Mouse (Mus musculus) liver, embryonic 16.5 days (tissue): ENCODE measurements around the gene Zmynd11. TPM values are rescaled to one million over a fixed set of nuclear protein-coding genes. Genes with fewer than 3 reads are reported as not detected.
A peak's percentile ranks its signal among the peaks of the same experiment; 100 is the strongest.

Experiments
- ATAC-seq: fragments of 200-750 bp; cut with Nextera tagmentation; 2 replicates; pipeline ENCODE4 v1.8.0; 2017; ENCODE audit warnings: low read depth, mild to moderate bottlenecking, moderate number of reproducible peaks, moderate library complexity
- H3K27ac ChIP-seq: fragments of 300-500 bp; sonication (generic); 2 replicates; pipeline ENCODE4 v1.5.1; 2014; ENCODE audit warnings: mild to moderate bottlenecking, low read length
- H3K27me3 ChIP-seq: fragments of 300-500 bp; sonication (generic); 2 replicates; pipeline ENCODE4 v1.6.1; 2014; ENCODE audit warnings: low read depth, low read length, mixed read lengths; ENCODE audit not compliant: control insufficient read depth, insufficient read depth
- H3K36me3 ChIP-seq: fragments of 300-500 bp; sonication (generic); 2 replicates; pipeline ENCODE4 v1.6.1; 2014; ENCODE audit warnings: mild to moderate bottlenecking; ENCODE audit not compliant: control insufficient read depth, insufficient read depth
- H3K4me1 ChIP-seq: fragments of 300-500 bp; sonication (generic); 2 replicates; pipeline ENCODE4 v1.6.1; 2014; ENCODE audit warnings: low read depth, low read length, mixed read lengths; ENCODE audit not compliant: control insufficient read depth
- H3K4me2 ChIP-seq: fragments of 300-500 bp; sonication (generic); 2 replicates; pipeline ENCODE4 v1.6.1; 2014; ENCODE audit warnings: low read depth, low read length, mixed read lengths
- H3K4me3 ChIP-seq: fragments of 300-500 bp; sonication (generic); 2 replicates; pipeline ENCODE4 v1.5.1; 2014; ENCODE audit warnings: low read depth, mild to moderate bottlenecking, low read length
- H3K9ac ChIP-seq: fragments of 300-500 bp; sonication (generic); 2 replicates; pipeline ENCODE4 v1.6.1; 2014; ENCODE audit warnings: low read depth, low read length
- H3K9me3 ChIP-seq: fragments of 300-500 bp; sonication (generic); replicated peaks from 2 replicates; pipeline ENCODE4 v1.6.1; 2016; ENCODE audit warnings: low read length; ENCODE audit not compliant: control insufficient read depth
- WGBS: fragments of 180-500 bp; shearing (Covaris S2); extraction: QIAGEN DNeasy Blood & Tissue Kit; methylation state at CpG from one replicate; pipeline ENCODE4 v1.1.7; 2014; ENCODE audit not compliant: insufficient replicate concordance; 5-methylcytosine and 5-hydroxymethylcytosine counted together
- polyA plus RNA-seq: library from polyadenylated mRNA; unstranded; fragments of >200 nt; fragmentation: Nextera tagmentation; extraction: Ambion mirVana; gene quantifications from 2 replicates; pipeline ENCODE4 v1.2.1, GENCODE M21; 2015

Gene Zmynd11
- 20.6 and 22.0 TPM in 2 replicates for polyA plus RNA-seq

DNA sequence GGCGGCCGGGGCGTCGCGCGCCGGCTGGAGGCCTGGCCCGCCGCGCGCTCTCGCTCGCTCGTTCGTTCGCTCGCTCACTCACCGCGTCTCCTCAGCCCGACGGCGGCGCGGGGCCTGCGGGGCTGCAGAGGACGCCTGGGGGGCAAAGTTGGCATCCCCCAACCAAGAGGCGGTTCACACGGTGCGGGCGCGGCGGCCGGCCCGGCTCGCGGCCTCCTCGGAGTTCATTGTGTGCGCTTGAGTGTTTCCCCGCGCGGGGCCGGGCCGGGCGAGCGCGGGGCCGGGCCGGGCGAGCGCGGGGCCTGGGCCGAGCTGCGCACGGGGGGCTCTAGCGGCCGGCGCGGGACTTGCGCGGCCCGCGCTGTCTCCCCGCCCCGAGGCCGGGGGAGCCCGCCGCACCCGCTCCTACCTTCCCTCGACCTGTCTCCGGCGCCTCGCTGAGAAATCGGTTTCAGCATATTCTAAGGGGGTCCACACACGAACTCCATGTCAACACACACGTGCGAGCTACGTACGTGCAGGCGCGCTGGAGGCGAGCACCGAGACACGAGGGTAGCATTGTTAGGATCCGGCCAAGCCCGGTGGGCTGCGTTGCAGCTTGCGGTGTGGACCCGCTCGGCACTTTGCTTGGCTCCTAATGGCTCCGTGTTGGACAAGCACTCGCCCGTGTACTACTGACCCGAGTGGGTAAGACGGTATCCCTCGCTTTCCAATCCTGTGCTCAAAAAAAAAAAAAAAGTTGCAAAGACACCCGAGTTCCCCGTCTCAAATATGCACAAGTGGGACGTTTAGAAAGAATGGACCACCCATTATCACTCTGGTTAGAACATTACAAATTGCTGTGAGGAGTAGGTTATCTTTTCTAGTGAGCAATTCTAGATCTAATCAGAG is at the start of gene Zmynd11:
Zmynd11 (minus strand) TSS at position 685 of the 891 bp plus-strand sequence.
- peak within 1 kb of the TSS; percentile 67 for H3K4me3 ChIP-seq
- peak within 1 kb of the TSS; percentile 91 for H3K9ac ChIP-seq
- peaks cover 6% of the 10 kb centered on the region for H3K27me3 ChIP-seq
- peak; percentile 49 for ATAC-seq
- H3K4me1 ChIP-seq, result peaks cover 25% of the 10 kb centered on the region
- H3K36me3 ChIP-seq, result no peaks in the 10 kb centered on the region
- under 1% methylated on average over 91 of the region's 98 CpGs for WGBS
- H3K9me3 ChIP-seq, result no peaks in the 10 kb centered on the region
- H3K4me2 ChIP-seq, result peak within 1 kb of the TSS; percentile 85
- peak within 1 kb of the TSS; percentile 87 for H3K27ac ChIP-seq

DNA sequence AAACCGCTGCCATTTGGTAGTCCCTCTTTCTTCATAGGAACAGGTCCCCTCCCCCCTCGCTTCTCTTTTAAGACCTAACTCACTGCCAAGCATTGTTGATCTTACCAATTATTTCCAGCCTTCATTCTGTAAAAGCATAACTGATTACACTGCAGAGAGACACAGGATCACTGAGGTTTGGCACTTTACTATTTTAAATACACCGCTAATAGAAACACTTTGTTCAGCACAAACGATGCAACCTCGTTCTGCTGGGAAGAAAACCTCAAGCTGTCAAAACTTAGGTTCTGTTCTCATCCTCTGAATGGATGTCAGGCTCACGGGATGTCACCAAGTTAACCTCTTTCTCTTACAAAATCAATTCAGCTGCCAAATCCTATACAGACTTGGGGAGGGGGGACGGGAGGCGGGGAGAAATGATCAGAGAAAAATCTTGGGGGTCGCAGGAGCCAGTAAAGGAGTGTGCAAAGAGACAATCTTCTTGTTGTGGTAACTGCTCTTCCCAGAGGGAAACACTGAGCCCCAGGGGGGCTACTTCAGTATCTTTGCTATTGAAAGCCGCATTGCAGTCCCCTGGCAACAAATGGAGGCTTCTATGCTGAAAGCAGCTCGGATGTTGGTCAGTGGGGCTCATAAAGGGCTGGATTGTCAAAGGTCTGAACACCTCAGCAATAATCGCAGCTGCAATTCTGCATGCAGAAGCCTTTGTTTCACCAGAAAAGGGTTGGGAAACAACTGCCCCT is 30.9 kb upstream of the Zmynd11 start:
- H3K27ac ChIP-seq, result no peak overlapping the region
- 14% methylated on average over 12 of the region's 12 CpGs for WGBS
- no peak for ATAC-seq
- H3K4me3 ChIP-seq, result no peak overlapping the region
- no peaks in the 10 kb centered on the region for H3K9me3 ChIP-seq
- H3K4me2 ChIP-seq, result no peak overlapping the region
- no peaks in the 10 kb centered on the region for H3K4me1 ChIP-seq
- H3K9ac ChIP-seq, result no peak overlapping the region
- H3K36me3 ChIP-seq, result no peaks in the 10 kb centered on the region
- peaks cover 5% of the 10 kb centered on the region for H3K27me3 ChIP-seq

DNA sequence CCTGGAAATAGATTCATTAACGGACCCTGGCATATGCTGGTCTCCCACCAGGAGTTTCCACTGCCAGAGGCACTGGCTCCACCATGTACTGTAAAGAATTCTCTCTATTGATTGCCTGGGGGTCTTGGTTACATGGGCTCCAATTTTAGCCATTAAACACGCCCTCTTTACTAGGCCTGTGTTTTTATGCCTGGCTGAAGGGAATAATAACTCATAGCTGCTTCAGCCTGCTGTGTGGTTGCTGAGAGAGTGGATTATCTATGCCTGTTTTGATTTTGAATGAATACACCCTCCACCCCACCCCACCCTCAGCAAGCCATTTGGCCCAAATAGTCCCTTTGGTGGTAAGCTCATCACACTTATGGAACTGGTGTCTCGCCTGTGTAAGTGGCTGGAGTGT is 20.9 kb upstream of the Zmynd11 start:
- Histone ChIP-seq H3K4me1 (no peaks in the 10 kb centered on the region), H3K27me3 (no peaks in the 10 kb centered on the region), H3K27ac (no peak overlapping the region), H3K36me3 (no peaks in the 10 kb centered on the region), H3K4me2 (no peak overlapping the region), H3K4me3 (no peak overlapping the region), H3K9ac (no peak overlapping the region), H3K9me3 (no peaks in the 10 kb centered on the region)
- 39% methylated on average over 3 of the region's 3 CpGs for WGBS
- ATAC-seq, result no peak

DNA sequence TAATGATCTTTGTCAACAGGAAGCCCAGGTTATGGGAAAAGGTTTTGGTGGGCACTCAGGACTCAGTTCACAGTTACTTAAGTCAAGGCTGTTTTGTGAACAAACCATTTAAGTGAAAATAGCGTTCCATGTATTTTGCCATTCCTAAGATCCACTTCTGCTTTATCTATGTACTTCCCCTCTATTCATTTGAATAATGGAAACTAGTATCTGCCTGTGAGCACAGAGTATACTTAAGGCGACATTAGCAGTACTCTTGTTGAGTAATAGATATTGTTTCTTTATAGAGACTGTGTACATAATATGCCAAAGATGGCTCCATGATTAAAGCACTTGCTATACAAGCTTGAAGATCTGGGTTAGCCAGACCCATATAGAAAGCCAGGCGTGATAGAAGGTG is 18.6 kb upstream of the Zmynd11 start:
- Histone ChIP-seq H3K27me3 (no peaks in the 10 kb centered on the region), H3K9me3 (no peaks in the 10 kb centered on the region), H3K4me1 (no peaks in the 10 kb centered on the region), H3K27ac (no peak overlapping the region), H3K4me2 (no peak overlapping the region), H3K4me3 (no peak overlapping the region), H3K36me3 (no peaks in the 10 kb centered on the region), H3K9ac (no peak overlapping the region)
- WGBS, result 44% methylated on average over 3 of the region's 3 CpGs
- ATAC-seq, result no peak

DNA sequence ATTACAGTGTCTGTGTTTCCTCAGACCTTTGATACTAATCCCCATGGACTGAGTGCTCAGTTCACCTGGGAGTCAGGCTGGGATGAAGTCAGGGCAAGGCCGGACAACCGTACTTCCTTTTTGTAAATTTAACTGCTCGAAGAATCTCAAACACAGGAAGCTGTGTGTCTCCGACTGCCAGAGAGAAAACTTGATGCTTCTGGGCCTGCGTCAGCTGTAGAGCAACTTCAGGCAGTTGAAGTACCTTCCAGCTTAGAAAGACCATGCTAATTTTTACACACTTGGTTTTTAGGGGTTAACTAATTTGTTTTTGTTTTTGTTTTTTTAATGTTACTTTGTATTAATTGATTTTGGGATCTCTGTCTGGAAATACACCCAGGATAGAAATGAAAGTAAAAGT is 10.8 kb upstream of the Zmynd11 start:
- no peaks in the 10 kb centered on the region for H3K27me3 ChIP-seq
- no peaks in the 10 kb centered on the region for H3K4me1 ChIP-seq
- H3K9me3 ChIP-seq, result no peaks in the 10 kb centered on the region
- no peak for ATAC-seq
- WGBS, result 12% methylated on average over 5 of the region's 5 CpGs
- no peak overlapping the region for H3K9ac ChIP-seq
- no peak overlapping the region; the same call in 1 of the 2 replicates for H3K4me2 ChIP-seq
- no peak overlapping the region for H3K4me3 ChIP-seq
- H3K27ac ChIP-seq, result no peak overlapping the region
- no peaks in the 10 kb centered on the region for H3K36me3 ChIP-seq

DNA sequence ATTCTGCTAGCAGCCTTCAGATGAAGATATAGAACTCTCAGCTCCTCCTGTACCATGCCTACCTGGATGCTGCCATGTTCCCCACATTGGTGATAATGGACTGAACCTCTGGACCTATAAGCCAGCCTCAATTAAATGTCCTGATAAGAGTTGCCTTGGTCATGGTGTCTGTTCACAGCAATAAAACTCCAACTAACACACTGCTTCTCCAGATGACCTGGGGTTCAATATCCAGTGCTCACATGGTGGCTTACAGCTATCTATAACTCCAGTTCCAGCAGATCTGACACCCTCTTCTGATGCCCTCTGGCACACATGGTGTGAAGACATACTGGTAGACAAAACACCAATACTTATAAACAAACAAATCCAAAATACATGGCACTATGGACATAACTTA is 8.9 kb upstream of the Zmynd11 start:
- H3K27ac ChIP-seq, result no peak overlapping the region
- H3K4me2 ChIP-seq, result no peak overlapping the region
- H3K9me3 ChIP-seq, result no peaks in the 10 kb centered on the region
- no peaks in the 10 kb centered on the region for H3K36me3 ChIP-seq
- H3K4me3 ChIP-seq, result no peak overlapping the region
- H3K27me3 ChIP-seq, result no peaks in the 10 kb centered on the region
- H3K4me1 ChIP-seq, result no peaks in the 10 kb centered on the region
- no peak for ATAC-seq
- H3K9ac ChIP-seq, result no peak overlapping the region

DNA sequence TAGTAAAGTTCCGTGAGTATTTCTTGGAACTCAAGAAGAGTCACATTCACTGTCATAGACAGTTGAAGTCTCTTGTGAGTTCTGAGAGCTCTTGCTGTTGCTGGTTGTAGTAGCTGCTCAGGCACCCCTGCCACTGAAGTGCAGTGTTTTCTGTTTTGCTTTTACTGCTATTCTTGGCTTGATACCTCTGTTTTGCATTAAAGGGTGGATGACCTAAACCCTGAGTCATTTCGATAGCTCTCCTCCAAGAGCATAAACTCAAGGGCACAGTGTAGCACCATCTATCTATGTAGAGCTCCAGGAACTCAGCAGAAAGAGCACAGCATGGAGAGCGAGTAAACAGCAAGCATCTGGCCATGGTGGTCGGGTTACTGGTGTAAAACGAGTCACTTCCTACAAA is 2.1 kb upstream of the Zmynd11 start:
- 43% methylated on average over 5 of the region's 5 CpGs for WGBS
- no peak for ATAC-seq
- H3K4me1 ChIP-seq, result peaks cover 15% of the 10 kb centered on the region

DNA sequence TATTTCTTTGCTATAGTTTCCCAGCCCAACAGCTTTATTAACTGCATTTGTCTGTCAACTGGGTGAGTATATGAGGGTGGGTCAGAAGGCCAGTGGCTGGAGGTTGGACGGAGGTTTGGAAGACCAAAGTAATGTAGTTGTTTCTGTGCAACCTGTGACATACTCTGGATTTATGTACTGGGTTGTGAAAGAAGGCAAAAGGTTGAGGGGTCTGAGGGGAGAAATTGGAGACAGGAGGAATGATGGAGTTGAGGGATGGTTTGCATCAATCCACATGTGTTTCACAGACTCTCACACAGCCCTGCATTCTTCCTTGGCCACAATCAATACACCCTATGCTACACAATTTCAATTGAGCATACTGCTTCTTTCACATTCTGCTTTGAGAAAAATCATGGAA is 1.4 kb upstream of the Zmynd11 start:
- Histone ChIP-seq H3K36me3 (no peaks in the 10 kb centered on the region), H3K27me3 (peaks cover 6% of the 10 kb centered on the region), H3K9ac (no peak overlapping the region), H3K4me2 (no peak overlapping the region), H3K27ac (no peak overlapping the region), H3K4me1 (peaks cover 15% of the 10 kb centered on the region), H3K9me3 (no peaks in the 10 kb centered on the region), H3K4me3 (no peak overlapping the region)
- WGBS, result 84% methylated on average over 1 of the region's 1 CpGs
- no peak for ATAC-seq

More for the DNA sequence above, 2.1 kb upstream of the Zmynd11 start:
- no peaks in the 10 kb centered on the region for H3K36me3 ChIP-seq
- no peak overlapping the region for H3K4me3 ChIP-seq
- H3K27ac ChIP-seq, result no peak overlapping the region
- no peak overlapping the region for H3K4me2 ChIP-seq
- peaks cover 6% of the 10 kb centered on the region for H3K27me3 ChIP-seq
- H3K9me3 ChIP-seq, result no peaks in the 10 kb centered on the region
- H3K9ac ChIP-seq, result no peak overlapping the region

DNA sequence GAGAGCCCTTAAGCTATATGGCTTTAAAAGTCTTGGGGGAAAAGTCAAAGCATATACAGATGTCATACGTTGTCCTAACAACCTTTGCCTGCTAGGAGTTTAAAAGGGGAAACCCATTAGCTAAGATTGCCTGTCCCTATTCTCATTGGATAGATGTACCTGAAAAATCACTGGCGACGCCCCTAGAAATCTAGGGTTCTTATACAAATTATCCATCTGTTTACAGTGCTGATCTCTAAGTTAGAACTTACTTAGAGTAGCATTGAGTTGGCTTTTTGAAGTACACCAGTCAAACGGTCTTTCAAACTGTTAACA is 364 bp upstream of the Zmynd11 start:
- peak overlapping the region; percentile 91 for H3K9ac ChIP-seq
- H3K4me1 ChIP-seq, result peaks cover 20% of the 10 kb centered on the region
- no peak for ATAC-seq
- 8% methylated on average over 4 of the region's 4 CpGs for WGBS
- no peaks in the 10 kb centered on the region for H3K36me3 ChIP-seq
- H3K27me3 ChIP-seq, result peaks cover 6% of the 10 kb centered on the region
- H3K9me3 ChIP-seq, result no peaks in the 10 kb centered on the region
- peak overlapping the region; percentile 85 for H3K4me2 ChIP-seq
- H3K4me3 ChIP-seq, result peak overlapping the region; percentile 67
- H3K27ac ChIP-seq, result no peak overlapping the region
